Mouse (Mus musculus): Measurements from ENCODE around the gene Oca2.

DNA sequence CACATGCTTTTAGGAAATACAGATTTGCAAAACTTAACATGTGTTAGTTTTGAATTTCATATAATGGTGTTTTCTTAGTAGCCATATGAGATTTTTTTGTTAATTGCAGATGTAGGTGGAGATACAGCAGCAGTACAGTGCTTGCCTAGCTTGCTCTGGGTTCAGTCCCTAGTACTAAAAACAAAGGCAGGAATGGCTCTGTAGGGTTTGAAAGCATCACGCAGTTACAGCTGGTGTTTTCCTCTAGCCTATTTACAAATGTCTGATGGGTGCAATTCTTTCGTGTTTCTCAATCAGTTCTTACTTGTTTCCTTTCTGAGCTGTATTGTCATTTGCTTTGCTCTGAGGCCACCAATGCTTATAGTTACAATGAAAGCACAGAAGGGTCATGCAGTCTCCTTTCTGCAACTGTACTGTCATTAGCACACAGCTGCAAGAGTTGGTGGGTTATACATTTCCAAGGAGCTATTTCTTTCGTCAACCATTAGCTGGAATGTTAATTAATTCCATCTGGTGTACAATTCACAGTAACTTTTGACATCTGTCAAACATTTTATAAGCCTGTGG lies 18.4 kb downstream of the Oca2 start:
- TF ChIP-seq CTCF (conservative IDR thresholded peaks at IDR 0.05; ENCODE audit: insufficient read depth, insufficient read length, low read depth, low read length) (no peak), POLR2A (IDR thresholded peaks at IDR 0.05; ENCODE audit: low read depth, low read length) (no peak)

All from kidney, adult 2 months (tissue).